Mouse (Mus musculus) MEL (cell line): ENCODE results near the gene N6amt1. TPM values are rescaled to one million over a fixed set of nuclear protein-coding genes. Genes with fewer than 3 reads are reported as not detected.

ENCODE experiments used
- DNase-seq: peaks from one replicate; pipeline ENCODE4 v3.0.0; 2011; ENCODE audit warnings: low read depth, low spot score
- H3K27ac ChIP-seq: 2 replicates; pipeline ENCODE4 v1.5.1; 2012; ENCODE audit warnings: low read depth, mild to moderate bottlenecking, control low read depth, low read length, moderate library complexity; ENCODE audit not compliant: control insufficient read depth
- H3K27me3 ChIP-seq, 2 experiments: fragments of 150-350 bp in 1 of 2; sonication (generic) in 1 of 2; 2 replicates each; pipeline ENCODE4 v1.6.1; 2012; ENCODE audit warnings: low read length in 2 of 2, mild to moderate bottlenecking in 2 of 2, improper control_type of control experiment in 1 of 2, moderate library complexity in 1 of 2; ENCODE audit not compliant: insufficient read depth in 2 of 2, control insufficient read depth in 1 of 2
- H3K36me3 ChIP-seq, 2 experiments: 2 replicates each; pipeline ENCODE4 v1.6.1; 2012 to 2014; ENCODE audit warnings: low read length in 2 of 2, improper control_type of control experiment in 1 of 2, inconsistent platforms in 1 of 2, mild to moderate bottlenecking in 1 of 2; ENCODE audit not compliant: insufficient read depth in 2 of 2, control insufficient read depth in 1 of 2
- H3K4me1 ChIP-seq, 2 experiments: fragments of 150-350 bp in 1 of 2; sonication (generic) in 1 of 2; 2 replicates each; pipeline ENCODE4 v1.6.1; 2012; ENCODE audit warnings: low read length in 2 of 2, improper control_type of control experiment in 1 of 2, mild to moderate bottlenecking in 1 of 2; ENCODE audit not compliant: insufficient read depth in 2 of 2, control insufficient read depth in 1 of 2
- H3K4me3 ChIP-seq, 2 experiments: fragments of 150-350 bp in 1 of 2; sonication (generic) in 1 of 2; 2 replicates each; pipeline ENCODE4 v1.5.1; 2012; ENCODE audit warnings: low read depth in 2 of 2, low read length in 2 of 2, mild to moderate bottlenecking in 2 of 2, moderate library complexity in 2 of 2, control low read depth in 1 of 2, improper control_type of control experiment in 1 of 2; ENCODE audit not compliant: control insufficient read depth in 1 of 2, insufficient read depth in 1 of 2
- H3K79me2 ChIP-seq: 2 replicates; pipeline ENCODE4 v1.6.1; 2012; ENCODE audit warnings: mild to moderate bottlenecking, low read length, moderate library complexity; ENCODE audit not compliant: control insufficient read depth, poor library complexity, insufficient read depth
- H3K9ac ChIP-seq: 2 replicates; pipeline ENCODE4 v1.6.1; 2012; ENCODE audit warnings: low read depth, mild to moderate bottlenecking, control low read depth, low read length, moderate library complexity; ENCODE audit not compliant: control insufficient read depth, poor library complexity, severe bottlenecking
- H3K9me3 ChIP-seq: fragments of 150-350 bp; sonication (generic); replicated peaks from 2 replicates; pipeline ENCODE4 v1.6.1; 2012; ENCODE audit warnings: mild to moderate bottlenecking, low read length, improper control_type of control experiment, moderate library complexity; ENCODE audit not compliant: insufficient read depth
- BHLHE40 ChIP-seq: IDR thresholded peaks from 2 replicates; pipeline ENCODE4 v1.6.1; 2012; ENCODE audit warnings: low read depth, mild to moderate bottlenecking, inconsistent platforms, low read length, improper control_type of control experiment, borderline replicate concordance
- E2F4 ChIP-seq: IDR thresholded peaks from 2 replicates; pipeline ENCODE4 v1.6.1; 2011; ENCODE audit warnings: low read depth, low read length, improper control_type of control experiment, borderline replicate concordance
- ELF1 ChIP-seq: IDR thresholded peaks from 2 replicates; pipeline ENCODE4 v1.6.1; 2014; ENCODE audit warnings: low read depth, mild to moderate bottlenecking, inconsistent platforms, low read length, improper control_type of control experiment, moderate library complexity
- EP300 ChIP-seq, 2 experiments: IDR thresholded peaks; 2 replicates each; pipeline ENCODE4 v1.6.1; 2011; ENCODE audit warnings: improper control_type of control experiment in 2 of 2, low read length in 2 of 2, low read depth in 1 of 2, mild to moderate bottlenecking in 1 of 2
- ETS1 ChIP-seq: IDR thresholded peaks from 2 replicates; pipeline ENCODE4 v1.6.1; 2012; ENCODE audit warnings: low read depth, mild to moderate bottlenecking, inconsistent platforms, low read length, improper control_type of control experiment, moderate library complexity
- GABPA ChIP-seq: IDR thresholded peaks from 2 replicates; pipeline ENCODE4 v1.6.1; 2012; ENCODE audit warnings: low read depth, mild to moderate bottlenecking, inconsistent platforms, low read length, improper control_type of control experiment, moderate library complexity
- HCFC1 ChIP-seq: IDR thresholded peaks from 2 replicates; pipeline ENCODE4 v1.6.1; 2012; ENCODE audit warnings: low read depth, mild to moderate bottlenecking, inconsistent platforms, low read length, improper control_type of control experiment, moderate library complexity
- JUND ChIP-seq: IDR thresholded peaks from 2 replicates; pipeline ENCODE4 v1.6.1; 2011; ENCODE audit warnings: low read depth, mild to moderate bottlenecking, improper control_type of control experiment, low read length
- KAT2A ChIP-seq: conservative IDR thresholded peaks from 2 replicates; pipeline ENCODE4 v1.6.1; 2012; ENCODE audit warnings: low read depth, low read length, improper control_type of control experiment, inconsistent platforms
- MAX ChIP-seq: IDR thresholded peaks from 2 replicates; pipeline ENCODE4 v1.6.1; 2011; ENCODE audit warnings: low read length, improper control_type of control experiment
- MAZ ChIP-seq: IDR thresholded peaks from 2 replicates; pipeline ENCODE4 v1.6.1; 2012; ENCODE audit warnings: low read depth, mild to moderate bottlenecking, inconsistent platforms, low read length, improper control_type of control experiment
- MXI1 ChIP-seq: IDR thresholded peaks from 2 replicates; pipeline ENCODE4 v1.6.1; 2011; ENCODE audit warnings: mild to moderate bottlenecking, low read depth, low read length, improper control_type of control experiment
- MYB ChIP-seq: IDR thresholded peaks from 2 replicates; pipeline ENCODE4 v1.6.1; 2011; ENCODE audit warnings: mild to moderate bottlenecking, low read depth, low read length, improper control_type of control experiment
- MYC ChIP-seq: IDR thresholded peaks from 2 replicates; pipeline ENCODE4 v1.6.1; 2011; ENCODE audit warnings: low read depth, mild to moderate bottlenecking, low read length, improper control_type of control experiment, moderate library complexity
- NELFE ChIP-seq: IDR thresholded peaks from 2 replicates; pipeline ENCODE4 v1.6.1; 2011; ENCODE audit warnings: low read depth, low read length, improper control_type of control experiment
- NRF1 ChIP-seq: IDR thresholded peaks from 2 replicates; pipeline ENCODE4 v1.6.1; 2014; ENCODE audit warnings: low read depth, mild to moderate bottlenecking, inconsistent platforms, low read length, improper control_type of control experiment, moderate library complexity; ENCODE audit not compliant: poor library complexity, insufficient read depth, severe bottlenecking
- POLR2A ChIP-seq, 2 experiments: IDR thresholded peaks; 2 replicates each; pipeline ENCODE4 v1.6.1; 2011 to 2012; ENCODE audit warnings: low read length in 2 of 2, mild to moderate bottlenecking in 2 of 2, control low read depth in 1 of 2, improper control_type of control experiment in 1 of 2, low read depth in 1 of 2, moderate library complexity in 1 of 2; ENCODE audit not compliant: control insufficient read depth in 1 of 2, insufficient read depth in 1 of 2, poor library complexity in 1 of 2
- POLR2AphosphoS2 ChIP-seq: IDR thresholded peaks from 2 replicates; pipeline ENCODE4 v1.6.1; 2011; ENCODE audit warnings: low read length, improper control_type of control experiment
- RCOR1 ChIP-seq: IDR thresholded peaks from 2 replicates; pipeline ENCODE4 v1.6.1; 2012; ENCODE audit warnings: low read depth, mild to moderate bottlenecking, inconsistent platforms, low read length, improper control_type of control experiment
- SIN3A ChIP-seq: IDR thresholded peaks from 2 replicates; pipeline ENCODE4 v1.6.1; 2012; ENCODE audit warnings: low read length, improper control_type of control experiment, inconsistent platforms
- TBP ChIP-seq: IDR thresholded peaks from 2 replicates; pipeline ENCODE4 v1.8.0; 2011; ENCODE audit warnings: low read depth, low read length, improper control_type of control experiment
- TCF12 ChIP-seq: IDR thresholded peaks from 2 replicates; pipeline ENCODE4 v1.6.1; 2014; ENCODE audit warnings: low read depth, mild to moderate bottlenecking, inconsistent platforms, low read length, improper control_type of control experiment, moderate library complexity
- UBTF ChIP-seq: IDR thresholded peaks from 2 replicates; pipeline ENCODE4 v1.6.1; 2012; ENCODE audit warnings: low read depth, mild to moderate bottlenecking, inconsistent platforms, low read length, improper control_type of control experiment, moderate library complexity, borderline replicate concordance; ENCODE audit not compliant: insufficient read depth
- USF1 ChIP-seq: IDR thresholded peaks from 2 replicates; pipeline ENCODE4 v1.6.1; 2014; ENCODE audit warnings: low read depth, mild to moderate bottlenecking, inconsistent platforms, low read length, improper control_type of control experiment, moderate library complexity
- ZKSCAN1 ChIP-seq: IDR thresholded peaks from 2 replicates; pipeline ENCODE4 v1.6.1; 2012; ENCODE audit warnings: low read depth, mild to moderate bottlenecking, inconsistent platforms, low read length, improper control_type of control experiment, moderate library complexity
- ZMIZ1 ChIP-seq: IDR thresholded peaks from 2 replicates; pipeline ENCODE4 v1.6.1; 2012; ENCODE audit warnings: low read depth, mild to moderate bottlenecking, inconsistent platforms, low read length, improper control_type of control experiment, moderate library complexity
- ZNF384 ChIP-seq: IDR thresholded peaks from 2 replicates; pipeline ENCODE4 v1.6.1; 2012; ENCODE audit warnings: low read depth, mild to moderate bottlenecking, inconsistent platforms, low read length, improper control_type of control experiment
- polyA plus RNA-seq, 2 experiments: library from polyadenylated mRNA; stranded (reverse) in 1 of 2; unstranded in 1 of 2; fragments of >175 nt in 1 of 2; fragments of >200 nt in 1 of 2; gene quantifications; 2 replicates each; pipeline versions ENCODE4 v1.2.1 to v1.2.4; 2012; ENCODE audit warnings: low replicate concordance in 2 of 2, low read depth in 1 of 2; ENCODE audit not compliant: insufficient read length in 2 of 2, insufficient read depth in 1 of 2, missing spikeins in 1 of 2
- total RNA-seq: library from RNA; depleted of rRNA; stranded (reverse); fragments of 300-350 nt; gene quantifications from 2 replicates; pipeline ENCODE4 v1.2.3, GENCODE M21; 2012; rRNA removed

N6amt1 gene
- total RNA-seq = 14.4 and 16.1 TPM in 2 replicates
- 10 to 100 TPM in 1 of 2 experiments, not detected in 1; 24.6 TPM for polyA plus RNA-seq

DNA sequence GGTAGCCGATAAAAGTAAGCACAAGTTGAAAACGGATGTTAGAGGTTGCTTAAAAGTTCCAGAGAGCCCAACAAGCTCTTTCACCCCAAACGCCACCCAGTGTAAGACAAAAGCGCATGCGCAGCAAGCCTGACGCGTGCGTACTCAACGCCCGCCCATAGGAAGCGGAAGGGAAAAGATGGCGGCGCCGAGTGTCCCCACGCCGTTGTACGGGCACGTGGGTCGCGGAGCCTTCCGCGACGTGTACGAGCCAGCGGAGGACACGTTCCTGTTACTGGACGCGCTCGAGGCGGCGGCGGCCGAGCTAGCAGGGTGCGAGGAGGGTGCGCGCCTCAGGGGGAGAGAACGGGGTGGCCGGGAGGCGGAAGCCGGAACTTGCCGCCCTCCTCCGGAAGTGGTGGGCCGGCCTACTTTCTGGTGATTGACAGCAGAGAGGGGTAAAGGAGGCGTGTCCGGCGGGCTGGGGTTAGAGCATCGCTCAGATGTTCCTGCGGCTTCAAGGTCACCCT is at the start of gene N6amt1:
Gene N6amt1 (plus strand): TSS at position 111 of the 509 bp plus-strand sequence.
- H3K79me2 ChIP-seq = peaks cover 2% of the 10 kb centered on the region; the same call in 1 of the 2 replicates
- no peaks in the 10 kb centered on the region for H3K27me3 ChIP-seq
- H3K4me3 ChIP-seq = peak within 1 kb of the TSS; percentile 89 to 96
- no peaks in the 10 kb centered on the region for H3K9me3 ChIP-seq
- H3K9ac ChIP-seq = peak within 1 kb of the TSS; percentile 99
- H3K27ac ChIP-seq = peak within 1 kb of the TSS; percentile 99
- TF ChIP-seq RCOR1 (peak; percentile 20; the same call in 1 of the 2 replicates), ZNF384 (no peak), MXI1 (peak; percentile 93), POLR2A (IDR thresholded peaks at IDR 0.05; ENCODE audit: control insufficient read depth in 1 of 2, insufficient read depth in 1 of 2, low read depth in 1 of 2, low read length in 2 of 2, poor library complexity in 1 of 2) (peak; percentile 64 to 87; a peak in 3 of 4 replicates), SIN3A (peak; percentile 83), NRF1 (peak; percentile 92), TBP (peak; percentile 87), POLR2AphosphoS2 (peak; percentile 85), EP300 (IDR thresholded peaks at IDR 0.05; ENCODE audit: low read depth in 1 of 2, low read length in 2 of 2) (no peak), UBTF (no peak), JUND (no peak), USF1 (peak; percentile 53; the same call in 1 of the 2 replicates), ZKSCAN1 (no peak), ZMIZ1 (peak; percentile 81), GABPA (0 out of 2 replicates have a peak, but pooled peaks have one; percentile 48), BHLHE40 (no peak; the same call in 1 of the 2 replicates), E2F4 (peak; percentile 64; the same call in 1 of the 2 replicates), MYB (no peak), KAT2A (peak; percentile 66; the same call in 1 of the 2 replicates), MAX (peak; percentile 95), NELFE (peak; percentile 93), MAZ (peak; percentile 70), MYC (peak; percentile 98), ELF1 (peak; percentile 92), HCFC1 (peak; percentile 86), ETS1 (no peak; the same call in 1 of the 2 replicates), TCF12 (peak; percentile 79)
- TF ChIP-seq, all 39 proteins: peak for 19
- H3K4me1 ChIP-seq = no peaks in the 10 kb centered on the region
- H3K36me3 ChIP-seq = peaks cover 0 to 10% of the 10 kb centered on the region in 2 experiments; a peak in 3 of 4 replicates
- DNase-seq = peak; percentile 96
